Mouse (Mus musculus) stomach, postnatal 0 days (tissue): Measurements from ENCODE around the gene Dis3l2. TPM values are rescaled to one million over a fixed set of nuclear protein-coding genes. Genes with fewer than 3 reads are reported as not detected.

Experiments used
- ATAC-seq: fragments of 200-750 bp; cut with Nextera tagmentation; 2 replicates; pipeline ENCODE4 v1.8.0; 2017; ENCODE audit not compliant: low FRiP score, low TSS enrichment
- DNase-seq: peaks from one replicate; pipeline ENCODE4 v3.0.0-alpha.2; 2016; ENCODE audit warnings: low spot score
- H3K27ac ChIP-seq: fragments of 300-500 bp; sonication (generic); replicated peaks from 2 replicates; pipeline ENCODE4 v1.5.1; 2014; ENCODE audit warnings: mild to moderate bottlenecking, control low read depth
- H3K27me3 ChIP-seq: fragments of 300-500 bp; sonication (generic); 2 replicates; pipeline ENCODE4 v1.6.1; 2014; ENCODE audit warnings: low read length; ENCODE audit not compliant: control insufficient read depth, insufficient read depth
- H3K36me3 ChIP-seq: fragments of 300-500 bp; sonication (generic); 2 replicates; pipeline ENCODE4 v1.6.1; 2014; ENCODE audit warnings: low read length, mixed read lengths; ENCODE audit not compliant: control insufficient read depth, insufficient read depth
- H3K4me1 ChIP-seq: fragments of 300-500 bp; sonication (generic); replicated peaks from 2 replicates; pipeline ENCODE4 v1.6.1; 2014; ENCODE audit warnings: antibody characterized with exemption; ENCODE audit not compliant: control insufficient read depth, insufficient read depth
- H3K4me2 ChIP-seq: fragments of 300-500 bp; sonication (generic); replicated peaks from 2 replicates; pipeline ENCODE4 v1.6.1; 2014; ENCODE audit warnings: low read depth, mild to moderate bottlenecking, control low read depth, moderate library complexity
- H3K4me3 ChIP-seq: fragments of 300-500 bp; sonication (generic); 2 replicates; pipeline ENCODE4 v1.5.1; 2014; ENCODE audit warnings: low read depth, low read length, control low read depth
- H3K9ac ChIP-seq: fragments of 300-500 bp; sonication (generic); 2 replicates; pipeline ENCODE4 v1.6.1; 2014; ENCODE audit warnings: mild to moderate bottlenecking, low read length, control low read depth, mixed read lengths
- H3K9me3 ChIP-seq: fragments of 300-500 bp; sonication (generic); 2 replicates; pipeline ENCODE4 v1.6.1; 2016; ENCODE audit warnings: low read length; ENCODE audit not compliant: control insufficient read depth
- CTCF ChIP-seq: IDR thresholded peaks from 2 replicates; pipeline ENCODE4 v1.5.1; 2016; ENCODE audit warnings: antibody characterized with exemption, low read depth, mild to moderate bottlenecking, moderate library complexity
- EP300 ChIP-seq: optimal IDR thresholded peaks from 2 replicates; pipeline ENCODE3; 2016; ENCODE audit warnings: antibody characterized with exemption
- WGBS: fragments of 180-500 bp; shearing (Covaris S2); extraction: QIAGEN DNeasy Blood & Tissue Kit; methylation state at CpG from one replicate; pipeline ENCODE4 v1.1.7; 2014; 5-methylcytosine and 5-hydroxymethylcytosine counted together
- polyA plus RNA-seq: library from polyadenylated mRNA; unstranded; fragments of >200 nt; fragmentation: Nextera tagmentation; extraction: Ambion mirVana; gene quantifications from 2 replicates; pipeline ENCODE4 v1.2.1, GENCODE M21; 2015

The Dis3l2 gene
- polyA plus RNA-seq, 1 experiment from 2014 or later = 12.3 TPM

DNA sequence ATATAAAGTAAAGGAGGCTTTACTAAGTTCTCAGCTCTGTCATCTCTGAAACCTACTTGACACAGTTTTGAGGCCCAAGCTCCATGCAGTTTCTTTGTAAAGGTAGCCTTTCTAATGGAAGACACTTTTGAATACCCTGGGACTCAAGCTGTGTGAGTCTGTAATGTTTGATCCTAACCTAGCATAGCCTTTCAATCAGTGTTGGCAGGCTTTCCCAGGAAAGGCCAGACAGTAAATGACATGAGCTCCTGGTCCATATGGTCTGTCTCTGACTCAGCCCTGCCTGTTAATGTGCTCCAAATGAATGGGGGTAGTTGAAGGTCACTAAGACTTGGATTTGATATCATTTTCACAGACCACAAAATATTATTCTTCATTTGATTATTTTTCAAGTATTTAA, 290.4 kb downstream of the Dis3l2 start:
- TF ChIP-seq EP300 = no peak
- TF ChIP-seq CTCF = no peak
- DNase-seq (no peak), ATAC-seq (no peak)
- Histone ChIP-seq H3K4me2 (no peak overlapping the region), H3K4me3 (no peak overlapping the region), H3K9me3 (no peaks in the 10 kb centered on the region), H3K36me3 (no peaks in the 10 kb centered on the region; the same call in 1 of the 2 replicates), H3K4me1 (no peaks in the 10 kb centered on the region), H3K9ac (no peak overlapping the region), H3K27ac (no peak overlapping the region), H3K27me3 (no peaks in the 10 kb centered on the region)

DNA sequence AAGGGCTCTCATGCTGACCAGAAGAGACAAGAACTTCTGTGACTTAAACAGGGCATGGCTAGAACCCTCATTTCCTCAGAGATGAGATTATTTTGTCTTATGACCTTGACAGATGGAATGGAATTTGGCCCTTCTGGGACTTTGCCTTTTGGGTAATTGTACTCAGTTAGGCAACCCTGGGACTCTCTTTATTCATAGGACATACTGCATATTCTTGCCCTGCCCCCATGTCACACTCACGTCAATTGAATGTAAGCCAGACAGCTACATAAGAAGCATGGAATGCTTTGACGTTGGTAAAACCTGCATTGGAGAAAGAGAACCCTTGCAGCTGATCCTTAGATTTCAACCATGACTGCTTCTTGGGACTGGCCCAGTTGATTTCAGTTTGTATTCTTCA, 294.4 kb downstream of the Dis3l2 start:
- Histone ChIP-seq H3K4me3 (no peak overlapping the region), H3K9ac (no peak overlapping the region), H3K4me2 (no peak overlapping the region), H3K36me3 (no peaks in the 10 kb centered on the region), H3K27ac (no peak overlapping the region), H3K9me3 (no peaks in the 10 kb centered on the region), H3K27me3 (no peaks in the 10 kb centered on the region), H3K4me1 (no peaks in the 10 kb centered on the region)
- 75% methylated on average over 2 of the region's 2 CpGs for WGBS
- TF ChIP-seq CTCF (no peak), EP300 (no peak)
- ATAC-seq (no peak), DNase-seq (no peak)

GRCm38 (mm10) chr1:87001365-87001764, 297.8 kb downstream of the Dis3l2 start:
- no peaks in the 10 kb centered on the region for H3K4me1 ChIP-seq
- no peak for DNase-seq

DNA sequence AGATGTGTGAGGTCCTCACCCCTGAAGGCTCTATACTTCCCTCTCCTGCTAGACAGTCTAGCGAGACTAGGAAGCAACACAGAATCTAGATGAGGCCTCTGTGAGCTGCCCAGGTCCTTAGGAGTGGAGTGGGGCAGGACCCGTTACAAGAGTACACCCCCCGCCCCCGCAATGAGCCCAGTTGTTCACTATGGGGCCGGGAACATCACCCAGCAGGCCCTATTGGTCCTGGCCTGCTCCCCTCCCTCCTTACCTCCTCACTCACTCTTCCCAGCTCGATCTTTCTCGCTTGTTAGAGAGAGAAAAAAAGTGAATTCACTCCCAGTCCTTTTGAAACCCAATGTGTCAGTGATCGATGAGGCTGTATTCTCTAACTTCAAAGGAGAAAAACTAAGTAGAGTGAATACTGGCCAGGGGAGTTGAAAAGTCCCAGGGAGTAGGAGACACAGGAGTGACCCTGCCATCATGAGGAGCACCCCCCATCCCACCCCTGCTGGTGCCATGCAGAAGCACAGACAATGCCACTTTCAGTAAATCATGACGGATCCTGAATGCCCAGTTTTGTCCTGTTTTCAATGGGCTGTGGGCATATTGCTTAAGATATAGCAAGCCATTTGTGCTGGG, 299.0 kb downstream of the Dis3l2 start:
- no peak overlapping the region for H3K9ac ChIP-seq
- H3K27me3 ChIP-seq = no peaks in the 10 kb centered on the region
- no peak overlapping the region for H3K4me2 ChIP-seq
- 68% methylated on average over 9 of the region's 9 CpGs for WGBS
- H3K4me1 ChIP-seq = no peaks in the 10 kb centered on the region
- H3K4me3 ChIP-seq = no peak overlapping the region
- no peak overlapping the region for H3K27ac ChIP-seq
- ATAC-seq (no peak), DNase-seq (no peak)
- no peak for TF ChIP-seq EP300
- no peak for TF ChIP-seq CTCF
- H3K9me3 ChIP-seq = no peaks in the 10 kb centered on the region
- no peaks in the 10 kb centered on the region for H3K36me3 ChIP-seq

More at GRCm38 (mm10) chr1:87001365-87001764, 297.8 kb downstream of the Dis3l2 start:
- Histone ChIP-seq H3K9me3 (no peaks in the 10 kb centered on the region), H3K27me3 (no peaks in the 10 kb centered on the region), H3K4me3 (no peak overlapping the region), H3K4me2 (no peak overlapping the region), H3K36me3 (no peaks in the 10 kb centered on the region), H3K9ac (no peak overlapping the region), H3K27ac (no peak overlapping the region)
- WGBS = 54% methylated on average over 5 of the region's 5 CpGs
- TF ChIP-seq EP300 = no peak
- no peak for TF ChIP-seq CTCF
- ATAC-seq = no peak

GRCm38 (mm10) chr1:87003169-87003552, 299.6 kb downstream of the Dis3l2 start:
- Histone ChIP-seq H3K27me3 (no peaks in the 10 kb centered on the region), H3K4me1 (no peaks in the 10 kb centered on the region), H3K9ac (no peak overlapping the region), H3K4me2 (no peak overlapping the region), H3K9me3 (no peaks in the 10 kb centered on the region), H3K4me3 (no peak overlapping the region), H3K36me3 (no peaks in the 10 kb centered on the region), H3K27ac (no peak overlapping the region)
- TF ChIP-seq EP300 = no peak
- no peak for TF ChIP-seq CTCF
- ATAC-seq (no peak), DNase-seq (no peak)
- 59% methylated on average over 2 of the region's 2 CpGs for WGBS

GRCm38 (mm10) chr1:87006425-87006824, 302.8 kb downstream of the Dis3l2 start:
- Histone ChIP-seq H3K27me3 (no peaks in the 10 kb centered on the region), H3K36me3 (no peaks in the 10 kb centered on the region), H3K4me3 (no peak overlapping the region), H3K9ac (no peak overlapping the region), H3K9me3 (no peaks in the 10 kb centered on the region), H3K4me1 (0 out of 2 replicates have a peak, but pooled peaks cover 2% of the 10 kb centered on the region), H3K4me2 (no peak overlapping the region), H3K27ac (no peak overlapping the region)
- TF ChIP-seq CTCF (no peak), EP300 (no peak)
- WGBS = 86% methylated on average over 1 of the region's 1 CpGs
- ATAC-seq = no peak
- DNase-seq = no peak
